Mouse (Mus musculus) liver, postnatal 0 days (tissue): ENCODE data around the gene Camta1. TPM values are rescaled to one million over a fixed set of nuclear protein-coding genes. Genes with fewer than 3 reads are reported as not detected.

ENCODE experiments used
- ATAC-seq: fragments of 200-750 bp; cut with Nextera tagmentation; 2 replicates; pipeline ENCODE4 v1.8.0; 2017; ENCODE audit warnings: mild to moderate bottlenecking, moderate library complexity
- DNase-seq: peaks from one replicate; pipeline ENCODE4 v3.0.0-alpha.2; 2016
- H3K27ac ChIP-seq: fragments of 300-500 bp; sonication (generic); 2 replicates; pipeline ENCODE4 v1.5.1; 2014; ENCODE audit warnings: antibody characterized with exemption, moderate library complexity, mild to moderate bottlenecking, low read depth
- H3K27me3 ChIP-seq: fragments of 300-500 bp; sonication (generic); 2 replicates; pipeline ENCODE4 v1.6.1; 2014; ENCODE audit warnings: low read length, control low read depth, mixed read lengths; ENCODE audit not compliant: insufficient read depth
- H3K36me3 ChIP-seq: fragments of 300-500 bp; sonication (generic); replicated peaks from 2 replicates; pipeline ENCODE4 v1.6.1; 2014; ENCODE audit warnings: mild to moderate bottlenecking, control low read depth, low read length, moderate library complexity, mixed read lengths; ENCODE audit not compliant: insufficient read depth
- H3K4me1 ChIP-seq: fragments of 300-500 bp; sonication (generic); 2 replicates; pipeline ENCODE4 v1.6.1; 2014; ENCODE audit warnings: antibody characterized with exemption, mild to moderate bottlenecking, control low read depth; ENCODE audit not compliant: insufficient read depth
- H3K4me2 ChIP-seq: fragments of 300-500 bp; sonication (generic); 2 replicates; pipeline ENCODE4 v1.6.1; 2014; ENCODE audit warnings: low read depth, mild to moderate bottlenecking, low read length, moderate library complexity, mixed read lengths
- H3K4me3 ChIP-seq: fragments of 300-500 bp; sonication (generic); 2 replicates; pipeline ENCODE4 v1.5.1; 2014; ENCODE audit warnings: low read depth, low read length
- H3K9ac ChIP-seq: fragments of 300-500 bp; sonication (generic); replicated peaks from 2 replicates; pipeline ENCODE4 v1.6.1; 2014; ENCODE audit warnings: mild to moderate bottlenecking, moderate library complexity
- H3K9me3 ChIP-seq: fragments of 300-500 bp; sonication (generic); 2 replicates; pipeline ENCODE4 v1.6.1; 2016; ENCODE audit warnings: mild to moderate bottlenecking, control low read depth, low read length, mixed read lengths
- CTCF ChIP-seq: sonication (generic); IDR thresholded peaks from 2 replicates; pipeline ENCODE4 v1.5.1; 2016; ENCODE audit warnings: antibody characterized with exemption, low read depth
- EP300 ChIP-seq: IDR thresholded peaks from 2 replicates; pipeline ENCODE4 v1.6.1; 2016; ENCODE audit warnings: antibody characterized with exemption, low read depth, mild to moderate bottlenecking
- WGBS: fragments of 180-500 bp; shearing (Covaris S2); extraction: QIAGEN DNeasy Blood & Tissue Kit; methylation state at CpG from one replicate; pipeline ENCODE4 v1.1.7; 2014; ENCODE audit not compliant: insufficient replicate concordance; 5-methylcytosine and 5-hydroxymethylcytosine counted together
- polyA plus RNA-seq: library from polyadenylated mRNA; unstranded; fragments of >200 nt; fragmentation: Nextera tagmentation; extraction: Ambion mirVana; gene quantifications from 2 replicates; pipeline ENCODE4 v1.2.1, GENCODE M21; 2015

Camta1 gene
- polyA plus RNA-seq, 1 experiment from 2014 or later: 48.3 TPM

DNA sequence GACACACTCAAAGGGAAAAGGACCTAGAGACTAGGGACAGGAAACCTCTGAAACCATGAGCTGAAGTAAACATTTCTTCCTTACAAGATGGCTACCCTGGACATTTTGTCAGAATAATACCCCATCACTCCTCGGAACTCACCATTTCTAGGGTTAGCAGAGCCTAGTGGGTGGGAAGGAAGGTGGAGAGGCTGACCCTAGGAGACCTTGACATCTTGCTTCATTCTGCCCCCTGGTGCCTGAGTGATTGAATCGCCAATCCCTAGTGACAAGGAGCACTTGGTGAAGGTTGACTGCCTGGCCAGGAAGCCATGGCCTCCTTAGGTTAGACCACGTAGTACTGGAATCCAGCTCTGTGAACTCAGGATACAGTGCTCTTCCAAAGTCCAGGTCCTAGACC lies 576.2 kb downstream of the Camta1 start:
- 58% methylated on average over 3 of the region's 3 CpGs for WGBS

DNA sequence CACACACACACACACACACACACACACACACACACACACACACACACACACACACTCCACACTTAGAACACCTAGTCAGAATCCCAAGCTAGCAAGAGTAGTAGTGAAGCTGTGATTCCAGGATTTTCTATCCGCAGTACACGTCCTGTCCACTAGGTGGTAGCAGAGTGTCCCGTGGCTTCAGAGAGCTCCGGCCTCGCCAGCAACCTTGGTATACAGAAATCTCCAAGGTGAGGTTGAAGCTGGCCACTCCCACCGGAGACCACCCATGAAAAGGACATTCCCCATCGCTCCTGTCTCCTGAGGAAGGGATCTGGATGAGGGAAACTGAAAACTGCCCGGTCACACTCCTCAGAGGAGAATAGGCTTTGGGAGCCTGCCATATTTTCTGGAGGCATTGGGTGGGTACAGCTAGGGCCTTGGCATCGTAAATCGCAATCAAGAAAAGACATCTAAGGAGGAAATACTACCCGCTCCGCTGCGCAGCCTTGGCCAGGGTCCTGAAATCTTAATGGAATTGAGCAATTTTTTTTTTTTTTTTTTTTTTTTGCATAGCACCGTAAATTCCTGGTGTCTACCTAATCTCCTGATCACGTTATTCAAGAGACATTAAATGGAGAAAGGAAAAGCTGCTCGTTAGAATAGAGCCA lies 578.5 kb downstream of the Camta1 start:
- H3K9me3 ChIP-seq: no peaks in the 10 kb centered on the region
- no peaks in the 10 kb centered on the region for H3K4me1 ChIP-seq
- TF ChIP-seq EP300 (no peak), CTCF (peak; percentile 84)
- no peak overlapping the region for H3K4me3 ChIP-seq
- 31% methylated on average over 16 of the region's 16 CpGs for WGBS
- no peak overlapping the region for H3K9ac ChIP-seq
- no peaks in the 10 kb centered on the region for H3K27me3 ChIP-seq
- H3K36me3 ChIP-seq: no peaks in the 10 kb centered on the region
- ATAC-seq: no peak
- H3K4me2 ChIP-seq: no peak overlapping the region
- peak; percentile 53 for DNase-seq
- H3K27ac ChIP-seq: no peak overlapping the region

More for the DNA sequence above, 576.2 kb downstream of the Camta1 start:
- Histone ChIP-seq H3K36me3 (no peaks in the 10 kb centered on the region), H3K27me3 (no peaks in the 10 kb centered on the region), H3K4me1 (no peaks in the 10 kb centered on the region), H3K4me2 (no peak overlapping the region), H3K9ac (no peak overlapping the region), H3K27ac (no peak overlapping the region), H3K9me3 (no peaks in the 10 kb centered on the region), H3K4me3 (no peak overlapping the region)
- ATAC-seq: no peak
- no peak for TF ChIP-seq EP300
- no peak for TF ChIP-seq CTCF
- no peak for DNase-seq

DNA sequence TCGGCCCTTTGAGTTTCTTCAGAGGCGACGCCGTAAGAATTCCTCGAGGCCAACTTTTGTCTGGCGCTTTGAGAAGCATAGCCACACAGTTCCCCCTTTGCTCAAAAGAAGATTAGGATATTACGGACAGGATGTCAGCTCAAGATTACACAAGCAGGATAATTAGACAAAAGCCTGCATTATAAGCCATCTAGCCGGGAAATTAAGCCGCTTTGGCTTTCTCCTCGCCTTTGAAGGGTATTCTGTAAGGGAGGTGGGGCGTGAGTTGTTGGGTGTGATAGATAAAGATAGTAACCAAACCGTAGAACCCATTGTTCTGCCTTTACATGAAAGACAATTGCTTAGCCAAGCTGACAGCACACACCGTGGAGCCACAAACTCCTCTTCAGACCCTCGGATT lies 579.6 kb downstream of the Camta1 start:
- no peaks in the 10 kb centered on the region for H3K9me3 ChIP-seq
- ATAC-seq (no peak), DNase-seq (no peak)
- no peak overlapping the region for H3K9ac ChIP-seq
- H3K4me3 ChIP-seq: no peak overlapping the region
- TF ChIP-seq EP300: no peak
- TF ChIP-seq CTCF: no peak
- no peak overlapping the region for H3K27ac ChIP-seq
- H3K4me1 ChIP-seq: no peaks in the 10 kb centered on the region
- WGBS: 70% methylated on average over 14 of the region's 14 CpGs
- H3K4me2 ChIP-seq: no peak overlapping the region
- no peaks in the 10 kb centered on the region for H3K36me3 ChIP-seq
- H3K27me3 ChIP-seq: no peaks in the 10 kb centered on the region

DNA sequence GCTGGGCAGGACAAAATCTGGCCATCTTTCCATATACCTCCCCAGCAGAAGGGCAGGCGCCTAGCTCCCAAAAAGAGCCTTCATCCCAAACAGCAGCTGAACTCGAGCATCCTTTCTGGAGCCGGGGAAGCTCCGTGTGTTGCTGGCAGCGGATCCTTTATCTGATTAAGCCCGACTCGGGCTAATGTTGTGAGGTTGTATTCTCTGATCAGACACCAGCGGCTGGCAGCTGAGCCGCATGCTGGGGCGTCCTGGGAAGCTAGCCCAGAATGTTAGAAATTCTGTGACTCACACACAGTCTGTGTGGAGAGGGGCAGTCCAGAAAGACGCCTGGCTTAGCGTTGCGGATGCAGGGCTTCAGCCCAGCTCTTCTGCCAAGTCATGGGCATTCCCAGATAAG lies 586.4 kb downstream of the Camta1 start:
- no peaks in the 10 kb centered on the region for H3K36me3 ChIP-seq
- TF ChIP-seq EP300 (no peak), CTCF (no peak)
- DNase-seq: no peak
- WGBS: 65% methylated on average over 13 of the region's 13 CpGs
- H3K4me3 ChIP-seq: no peak overlapping the region
- no peaks in the 10 kb centered on the region for H3K27me3 ChIP-seq
- no peak overlapping the region for H3K4me2 ChIP-seq
- H3K9me3 ChIP-seq: no peaks in the 10 kb centered on the region
- ATAC-seq: no peak
- no peak overlapping the region for H3K27ac ChIP-seq
- H3K4me1 ChIP-seq: no peaks in the 10 kb centered on the region
- no peak overlapping the region for H3K9ac ChIP-seq

DNA sequence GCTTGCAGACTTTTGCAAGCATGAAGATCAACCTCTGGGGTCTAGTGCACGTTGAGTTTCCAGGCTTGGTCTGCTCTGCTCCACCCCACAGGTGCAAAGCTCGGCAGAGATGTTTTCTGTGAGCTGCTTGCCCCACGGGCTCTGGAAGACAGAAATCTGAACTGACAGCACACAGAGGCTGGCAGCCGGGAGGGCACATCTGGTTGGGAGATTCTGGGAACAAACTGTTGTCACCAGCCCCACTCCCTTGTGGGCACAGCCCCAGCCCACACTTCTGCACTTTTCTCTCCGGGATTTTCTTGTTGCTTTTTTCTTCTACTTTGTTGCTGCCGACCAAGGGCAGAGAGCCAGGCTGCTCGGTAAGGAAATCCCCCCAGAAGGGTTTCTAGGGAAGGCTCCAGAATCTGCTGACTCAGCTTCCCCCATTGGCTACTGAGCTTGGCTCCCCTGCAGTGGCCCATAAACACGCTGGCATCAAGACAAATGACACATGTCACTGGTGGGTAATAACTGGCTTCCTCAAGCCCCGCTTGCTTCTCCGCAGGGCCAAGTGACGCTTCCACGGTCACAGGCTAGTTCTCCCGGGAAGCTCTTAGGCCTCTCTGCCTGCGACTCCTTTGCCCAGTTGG lies 597.8 kb downstream of the Camta1 start:
- Histone ChIP-seq H3K4me1 (no peaks in the 10 kb centered on the region), H3K4me3 (no peak overlapping the region), H3K9ac (no peak overlapping the region), H3K9me3 (no peaks in the 10 kb centered on the region), H3K36me3 (no peaks in the 10 kb centered on the region), H3K27me3 (no peaks in the 10 kb centered on the region), H3K27ac (no peak overlapping the region), H3K4me2 (no peak overlapping the region)
- no peak for TF ChIP-seq EP300
- ATAC-seq: no peak
- DNase-seq: no peak
- WGBS: 61% methylated on average over 14 of the region's 14 CpGs

- H3K4me2 ChIP-seq: no peak overlapping the region
- TF ChIP-seq EP300 (no peak), CTCF (no peak)
- no peak overlapping the region for H3K27ac ChIP-seq
- H3K36me3 ChIP-seq: no peaks in the 10 kb centered on the region
- no peak overlapping the region for H3K4me3 ChIP-seq
- no peaks in the 10 kb centered on the region for H3K27me3 ChIP-seq
- no peaks in the 10 kb centered on the region for H3K4me1 ChIP-seq
- 67% methylated on average over 7 of the region's 7 CpGs for WGBS
- no peak for DNase-seq
- no peak for ATAC-seq
- no peaks in the 10 kb centered on the region for H3K9me3 ChIP-seq
- no peak overlapping the region for H3K9ac ChIP-seq
Observed at GRCm38 (mm10) chr4:151263052-151263451, 598.6 kb downstream of the Camta1 start.

GRCm38 (mm10) chr4:151256622-151257021 lies 605.1 kb downstream of the Camta1 start:
- DNase-seq (no peak), ATAC-seq (no peak)
- TF ChIP-seq EP300 (no peak), CTCF (no peak)
- no peaks in the 10 kb centered on the region for H3K27me3 ChIP-seq
- H3K9me3 ChIP-seq: no peaks in the 10 kb centered on the region
- no peak overlapping the region for H3K4me2 ChIP-seq
- no peaks in the 10 kb centered on the region for H3K4me1 ChIP-seq
- 48% methylated on average over 4 of the region's 4 CpGs for WGBS
- H3K9ac ChIP-seq: no peak overlapping the region
- no peak overlapping the region for H3K4me3 ChIP-seq
- H3K27ac ChIP-seq: no peak overlapping the region
- no peaks in the 10 kb centered on the region for H3K36me3 ChIP-seq
